Mouse (Mus musculus) neural tube, embryonic 13.5 days (tissue): ENCODE data around the gene Nrg3. TPM values are rescaled to one million over a fixed set of nuclear protein-coding genes. Genes with fewer than 3 reads are reported as not detected.
A peak's percentile ranks its signal among the peaks of the same experiment; 100 is the strongest.

ENCODE experiments used
- ATAC-seq: fragments of 200-750 bp; cut with Nextera tagmentation; 2 replicates; pipeline ENCODE4 v1.8.0; 2017; ENCODE audit warnings: low read depth, mild to moderate bottlenecking, moderate TSS enrichment, moderate library complexity
- H3K27ac ChIP-seq: fragments of 300-500 bp; sonication (generic); replicated peaks from 2 replicates; pipeline ENCODE4 v1.5.1; 2015; ENCODE audit warnings: moderate library complexity, mild to moderate bottlenecking, inconsistent platforms
- H3K27me3 ChIP-seq: fragments of 300-500 bp; sonication (generic); 2 replicates; pipeline ENCODE4 v1.6.1; 2015; ENCODE audit warnings: mild to moderate bottlenecking, inconsistent platforms
- H3K36me3 ChIP-seq: fragments of 300-500 bp; sonication (generic); 2 replicates; pipeline ENCODE4 v1.6.1; 2015; ENCODE audit warnings: mild to moderate bottlenecking, inconsistent platforms
- H3K4me1 ChIP-seq: fragments of 300-500 bp; sonication (generic); replicated peaks from 2 replicates; pipeline ENCODE4 v1.6.1; 2015; ENCODE audit warnings: inconsistent platforms
- H3K4me2 ChIP-seq: fragments of 300-500 bp; sonication (generic); 2 replicates; pipeline ENCODE4 v1.6.1; 2015; ENCODE audit warnings: inconsistent platforms, mild to moderate bottlenecking, moderate library complexity
- H3K4me3 ChIP-seq: fragments of 300-500 bp; sonication (generic); 2 replicates; pipeline ENCODE4 v1.5.1; 2015; ENCODE audit warnings: mild to moderate bottlenecking, inconsistent platforms
- H3K9ac ChIP-seq: fragments of 300-500 bp; sonication (generic); 2 replicates; pipeline ENCODE4 v1.6.1; 2015; ENCODE audit warnings: moderate library complexity, mild to moderate bottlenecking, inconsistent platforms
- H3K9me3 ChIP-seq: fragments of 300-500 bp; sonication (generic); 2 replicates; pipeline ENCODE4 v1.6.1; 2016; ENCODE audit warnings: inconsistent platforms
- WGBS: fragments of 180-500 bp; shearing (Covaris S2); methylation state at CpG from one replicate; pipeline ENCODE4 v1.1.7; 2015; 5-methylcytosine and 5-hydroxymethylcytosine counted together
- polyA plus RNA-seq: library from polyadenylated mRNA; unstranded; fragments of >200 nt; fragmentation: Nextera tagmentation; extraction: Ambion mirVana; gene quantifications from 2 replicates; pipeline ENCODE4 v1.2.1, GENCODE M21; 2015

Gene Nrg3
- polyA plus RNA-seq, 1 experiment from 2014 or later: 8.6 TPM

- Histone ChIP-seq H3K27ac (no peak overlapping the region), H3K36me3 (no peaks in the 10 kb centered on the region), H3K9ac (no peak overlapping the region), H3K9me3 (no peaks in the 10 kb centered on the region), H3K4me3 (no peak overlapping the region), H3K4me2 (no peak overlapping the region), H3K4me1 (no peaks in the 10 kb centered on the region), H3K27me3 (no peaks in the 10 kb centered on the region)
- no peak for ATAC-seq
- WGBS: 67% methylated on average over 2 of the region's 2 CpGs
Observed at GRCm38 (mm10) chr14:38870591-38870990, 602.3 kb downstream of the Nrg3 start.

GRCm38 (mm10) chr14:38847566-38847965 lies 625.3 kb downstream of the Nrg3 start:
- no peaks in the 10 kb centered on the region for H3K9me3 ChIP-seq
- no peak overlapping the region for H3K9ac ChIP-seq
- no peak for ATAC-seq
- 100% methylated on average over 1 of the region's 1 CpGs for WGBS
- no peaks in the 10 kb centered on the region for H3K36me3 ChIP-seq
- H3K27me3 ChIP-seq: no peaks in the 10 kb centered on the region
- no peaks in the 10 kb centered on the region for H3K4me1 ChIP-seq
- H3K4me2 ChIP-seq: no peak overlapping the region
- H3K4me3 ChIP-seq: no peak overlapping the region
- H3K27ac ChIP-seq: no peak overlapping the region

- Histone ChIP-seq H3K4me2 (no peak overlapping the region), H3K27me3 (no peaks in the 10 kb centered on the region), H3K9me3 (no peaks in the 10 kb centered on the region), H3K9ac (no peak overlapping the region), H3K36me3 (no peaks in the 10 kb centered on the region), H3K4me3 (no peak overlapping the region), H3K27ac (no peak overlapping the region), H3K4me1 (no peaks in the 10 kb centered on the region)
- no peak for ATAC-seq
- WGBS: 90% methylated on average over 1 of the region's 1 CpGs
Observed at GRCm38 (mm10) chr14:38847091-38847490, 625.8 kb downstream of the Nrg3 start.

- ATAC-seq: no peak
- H3K36me3 ChIP-seq: no peaks in the 10 kb centered on the region
- H3K4me3 ChIP-seq: no peak overlapping the region
- 75% methylated on average over 4 of the region's 4 CpGs for WGBS
- H3K9ac ChIP-seq: no peak overlapping the region
- no peaks in the 10 kb centered on the region for H3K4me1 ChIP-seq
- no peak overlapping the region for H3K27ac ChIP-seq
- H3K27me3 ChIP-seq: no peaks in the 10 kb centered on the region
- H3K9me3 ChIP-seq: no peaks in the 10 kb centered on the region
- no peak overlapping the region for H3K4me2 ChIP-seq
Observed at GRCm38 (mm10) chr14:38835006-38835405, 637.9 kb downstream of the Nrg3 start.

GRCm38 (mm10) chr14:38824891-38825290 lies 648.0 kb downstream of the Nrg3 start:
- 68% methylated on average over 1 of the region's 1 CpGs for WGBS
- Histone ChIP-seq H3K4me3 (no peak overlapping the region), H3K4me1 (no peaks in the 10 kb centered on the region; the same call in 1 of the 2 replicates), H3K4me2 (no peak overlapping the region), H3K27me3 (no peaks in the 10 kb centered on the region), H3K36me3 (no peaks in the 10 kb centered on the region), H3K9ac (no peak overlapping the region), H3K9me3 (no peaks in the 10 kb centered on the region), H3K27ac (peak overlapping the region; percentile 28; the same call in 1 of the 2 replicates)
- peak; percentile 56; the same call in 1 of the 2 replicates for ATAC-seq

- Histone ChIP-seq H3K4me1 (no peaks in the 10 kb centered on the region), H3K27me3 (no peaks in the 10 kb centered on the region), H3K36me3 (no peaks in the 10 kb centered on the region), H3K4me2 (no peak overlapping the region), H3K4me3 (no peak overlapping the region), H3K27ac (no peak overlapping the region), H3K9me3 (no peaks in the 10 kb centered on the region), H3K9ac (no peak overlapping the region)
- no peak for ATAC-seq
- WGBS: 84% methylated on average over 3 of the region's 3 CpGs
Observed at GRCm38 (mm10) chr14:38797027-38797426, 675.9 kb downstream of the Nrg3 start.

GRCm38 (mm10) chr14:38775291-38776116 lies 697.4 kb downstream of the Nrg3 start:
- Histone ChIP-seq H3K4me1 (no peaks in the 10 kb centered on the region), H3K4me3 (no peak overlapping the region), H3K9ac (no peak overlapping the region), H3K27ac (no peak overlapping the region), H3K4me2 (no peak overlapping the region), H3K9me3 (no peaks in the 10 kb centered on the region), H3K36me3 (no peaks in the 10 kb centered on the region), H3K27me3 (no peaks in the 10 kb centered on the region)
- WGBS: 80% methylated on average over 5 of the region's 5 CpGs
- ATAC-seq: no peak

GRCm38 (mm10) chr14:38774811-38775210 lies 698.1 kb downstream of the Nrg3 start:
- H3K9me3 ChIP-seq: no peaks in the 10 kb centered on the region
- ATAC-seq: no peak
- no peak overlapping the region for H3K4me2 ChIP-seq
- WGBS: 76% methylated on average over 1 of the region's 1 CpGs
- no peak overlapping the region for H3K27ac ChIP-seq
- no peaks in the 10 kb centered on the region for H3K27me3 ChIP-seq
- no peak overlapping the region for H3K9ac ChIP-seq
- no peaks in the 10 kb centered on the region for H3K36me3 ChIP-seq
- H3K4me1 ChIP-seq: no peaks in the 10 kb centered on the region
- no peak overlapping the region for H3K4me3 ChIP-seq

GRCm38 (mm10) chr14:38730465-38730864 lies 742.4 kb downstream of the Nrg3 start:
- Histone ChIP-seq H3K9me3 (no peaks in the 10 kb centered on the region), H3K4me2 (no peak overlapping the region), H3K27ac (no peak overlapping the region), H3K27me3 (no peaks in the 10 kb centered on the region), H3K4me3 (no peak overlapping the region), H3K4me1 (no peaks in the 10 kb centered on the region), H3K36me3 (no peaks in the 10 kb centered on the region), H3K9ac (no peak overlapping the region)
- no peak for ATAC-seq

GRCm38 (mm10) chr14:38703894-38704293 lies 769.0 kb downstream of the Nrg3 start:
- no peak for ATAC-seq
- Histone ChIP-seq H3K4me1 (no peaks in the 10 kb centered on the region), H3K36me3 (no peaks in the 10 kb centered on the region), H3K9me3 (no peaks in the 10 kb centered on the region), H3K4me2 (no peak overlapping the region), H3K27ac (no peak overlapping the region), H3K4me3 (no peak overlapping the region), H3K9ac (no peak overlapping the region), H3K27me3 (no peaks in the 10 kb centered on the region)
- 57% methylated on average over 4 of the region's 4 CpGs for WGBS

GRCm38 (mm10) chr14:38702596-38703393 lies 770.1 kb downstream of the Nrg3 start:
- Histone ChIP-seq H3K4me2 (no peak overlapping the region), H3K9me3 (no peaks in the 10 kb centered on the region), H3K36me3 (no peaks in the 10 kb centered on the region), H3K4me3 (no peak overlapping the region), H3K4me1 (no peaks in the 10 kb centered on the region), H3K9ac (no peak overlapping the region), H3K27me3 (no peaks in the 10 kb centered on the region), H3K27ac (no peak overlapping the region)
- ATAC-seq: no peak
- WGBS: 81% methylated on average over 9 of the region's 9 CpGs

GRCm38 (mm10) chr14:38701413-38701812 lies 771.5 kb downstream of the Nrg3 start:
- H3K4me1 ChIP-seq: no peaks in the 10 kb centered on the region
- ATAC-seq: no peak
- no peak overlapping the region for H3K27ac ChIP-seq

More at GRCm38 (mm10) chr14:38701413-38701812, 771.5 kb downstream of the Nrg3 start:
- no peak overlapping the region for H3K9ac ChIP-seq
- no peak overlapping the region for H3K4me2 ChIP-seq
- H3K4me3 ChIP-seq: no peak overlapping the region
- WGBS: 66% methylated on average over 1 of the region's 1 CpGs
- H3K36me3 ChIP-seq: no peaks in the 10 kb centered on the region
- no peaks in the 10 kb centered on the region for H3K27me3 ChIP-seq
- no peaks in the 10 kb centered on the region for H3K9me3 ChIP-seq
